Mouse (Mus musculus) mesoderm, embryonic 11.5 days (tissue): ENCODE data around the gene Skint11.
"Not testable (repeated sequence)": the region's sequence is repeated elsewhere in the genome, so short reads cannot be mapped to it uniquely, and the experiment has no call there.

Source experiments
- DNase-seq: peaks from one replicate; pipeline ENCODE4 v3.0.0-alpha.2; 2012; ENCODE audit warnings: low read depth, low spot score

Gene Skint11

GRCm38 (mm10) chr4:114163084-114163483 is at the start of gene Skint11:
Gene Skint11, plus strand, starts transcription at chr4:114163384.
- DNase-seq, result no peak

- no peak for DNase-seq
Measured at GRCm38 (mm10) chr4:114161149-114161548, 2.0 kb upstream of the Skint11 start.

- DNase-seq, result not testable (repeated sequence)
Measured at GRCm38 (mm10) chr4:114172898-114173297, 9.7 kb downstream of the Skint11 start.

GRCm38 (mm10) chr4:114256906-114257305 is 93.7 kb downstream of the Skint11 start:
- DNase-seq, result not testable (repeated sequence)
